Mouse (Mus musculus): ENCODE measurements at regions not wholly inside any gene's neighbourhood (a gene's known extent, or its start where the extent isn't known, plus 50 kb on each side); places are given as distances from the start of the nearest gene placed in this dataset.
A peak's percentile ranks its signal among the peaks of the same experiment; 100 is the strongest.

GRCm38 (mm10) chr4:7112159-7112558 is 1126.7 kb downstream of the Car8 start:
- DNase-seq (ENCODE audit: low spot score), result peak; percentile 4

GRCm38 (mm10) chr4:7092957-7093356 is 1145.9 kb downstream of the Car8 start:
- no peak for DNase-seq (ENCODE audit: low spot score)

- no peak for DNase-seq (ENCODE audit: low spot score)
Measured at GRCm38 (mm10) chr4:7091201-7091814, 1147.5 kb downstream of the Car8 start.

All from embryo, embryonic 10 days (tissue).